Mouse (Mus musculus): Measurements from ENCODE around the gene Gm3646.

The Gm3646 gene

DNA sequence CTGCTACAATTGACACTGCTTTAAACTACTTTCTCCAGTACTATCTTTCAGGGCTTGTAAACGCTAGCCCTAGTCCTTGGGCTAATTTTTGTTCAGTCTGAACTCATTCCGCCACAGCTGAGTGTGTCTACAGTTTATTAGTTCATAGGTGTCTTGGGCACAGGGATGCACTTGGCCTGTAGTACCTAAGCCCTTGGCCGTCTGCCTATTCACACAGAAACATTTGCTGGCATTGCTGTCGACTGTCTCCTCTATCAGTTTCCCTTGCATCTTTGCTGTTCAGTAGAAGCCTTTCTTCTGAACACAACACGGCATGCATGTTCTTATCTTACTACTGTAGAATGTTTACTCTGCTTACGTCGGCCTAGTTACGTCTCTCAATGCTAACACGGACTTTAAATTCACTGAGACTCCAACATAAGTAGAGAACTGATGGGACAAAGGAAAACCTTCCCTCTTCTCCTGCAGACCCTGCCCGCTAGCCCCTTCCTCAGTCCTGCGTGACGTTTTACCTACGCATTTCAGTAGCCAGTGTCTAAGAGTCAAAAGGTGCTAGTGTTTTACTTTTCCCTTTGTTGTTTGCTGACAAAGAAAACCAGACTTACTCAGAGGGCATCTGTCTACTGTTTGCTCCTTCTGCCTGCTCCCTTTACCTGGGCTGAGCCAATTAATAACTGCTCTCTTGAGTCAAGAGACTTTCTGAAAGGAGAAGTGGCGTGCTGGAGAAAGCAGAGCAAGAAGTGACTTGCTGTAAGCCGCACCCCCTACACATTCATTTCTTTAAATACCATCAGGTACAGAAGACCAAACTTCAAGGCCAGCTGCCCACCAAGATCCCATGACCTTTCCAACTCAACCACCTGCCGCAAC is 25.8 kb downstream of the Gm3646 start:
- DNase-seq (ENCODE audit: low read depth, low spot score), result no peak

DNA sequence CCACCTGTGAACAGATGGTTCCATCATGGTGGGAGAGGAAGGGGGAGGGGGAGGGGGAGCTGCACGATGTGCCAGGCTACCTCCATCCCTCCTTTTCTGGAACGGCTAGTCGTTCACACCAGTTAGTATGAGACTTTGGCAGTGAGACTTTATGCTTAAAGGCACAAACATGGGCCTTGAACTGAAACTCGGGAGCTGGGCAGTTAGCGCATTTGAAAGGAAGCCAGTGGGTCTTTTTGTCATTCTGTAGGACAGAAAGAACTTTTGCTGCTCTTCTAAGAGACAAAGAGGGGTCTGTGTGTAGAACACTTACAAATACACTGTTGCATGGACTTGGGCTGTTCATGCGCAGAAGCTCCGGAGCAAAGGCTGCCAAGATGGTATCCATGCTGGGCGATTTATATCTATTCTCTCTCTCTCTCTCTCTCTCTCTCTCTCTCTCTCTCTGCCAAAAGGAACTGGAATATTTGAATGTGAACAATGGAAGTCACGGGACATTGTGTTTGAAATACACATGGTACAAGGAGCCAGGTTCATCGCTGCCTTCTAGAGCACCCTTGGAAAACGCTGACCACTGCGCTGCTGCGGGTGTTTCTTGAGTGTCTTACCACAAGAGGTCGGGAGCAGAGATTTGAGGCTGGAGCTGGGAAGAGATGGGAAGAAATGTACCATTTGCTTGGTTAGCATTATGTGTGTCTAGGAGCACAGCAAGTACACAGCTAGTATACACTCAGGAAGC is 31.0 kb downstream of the Gm3646 start:
- no peak for DNase-seq (ENCODE audit: low read depth, low spot score)

DNA sequence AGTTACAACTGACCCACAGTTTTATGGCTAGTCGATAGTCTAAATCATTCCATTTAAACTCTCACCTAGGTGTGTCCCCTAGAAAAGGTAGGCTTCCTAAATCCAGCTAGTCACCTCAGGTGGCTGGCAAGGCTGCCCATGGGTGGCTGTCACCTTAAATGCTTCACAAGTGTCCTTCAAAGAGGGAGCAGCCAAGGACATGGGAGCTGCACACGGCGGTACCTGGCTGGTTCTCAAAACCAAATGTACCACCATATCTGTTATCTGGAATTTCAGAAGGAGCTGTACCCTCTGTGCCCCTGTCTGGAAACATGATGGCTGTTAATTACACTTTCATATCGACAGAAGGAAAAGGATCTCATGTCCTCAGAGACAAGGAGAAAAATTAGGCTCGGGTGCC is 31.6 kb downstream of the Gm3646 start:
- no peak for DNase-seq (ENCODE audit: low read depth, low spot score)

DNA sequence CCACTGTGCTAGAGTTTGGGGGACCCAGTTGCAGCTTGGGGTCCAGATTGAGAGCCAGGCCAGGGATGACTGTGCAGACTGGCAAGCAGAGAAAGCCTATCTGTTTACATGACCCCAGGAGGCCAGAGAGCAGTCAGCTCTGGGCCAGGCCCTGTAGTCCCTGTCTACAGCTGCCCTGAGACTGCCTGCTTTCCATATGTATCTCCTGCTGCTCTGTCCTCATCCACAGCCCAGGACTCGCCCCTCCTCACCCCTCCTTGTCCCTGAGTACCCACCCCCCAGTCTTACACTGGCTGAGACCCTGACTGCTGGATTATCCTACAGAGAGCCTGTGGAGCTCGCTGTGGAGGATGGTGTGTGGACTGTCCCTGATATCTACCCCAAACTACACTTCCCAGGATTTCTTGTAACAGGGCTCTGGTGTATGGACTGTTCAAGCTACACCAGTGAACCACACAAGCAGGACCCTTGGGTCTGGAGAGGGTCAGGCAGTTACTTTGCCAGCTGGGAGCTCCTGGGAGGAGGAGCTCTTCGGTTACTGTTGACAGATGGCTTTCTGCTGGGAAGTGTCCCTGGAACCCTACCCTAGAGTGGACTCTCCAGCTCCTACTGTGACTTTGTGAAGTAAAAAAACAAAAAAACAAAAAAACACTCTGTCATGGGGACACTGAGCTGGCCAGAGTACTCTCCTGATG is 32.6 kb downstream of the Gm3646 start:
- DNase-seq (ENCODE audit: low read depth, low spot score), result no peak

DNA sequence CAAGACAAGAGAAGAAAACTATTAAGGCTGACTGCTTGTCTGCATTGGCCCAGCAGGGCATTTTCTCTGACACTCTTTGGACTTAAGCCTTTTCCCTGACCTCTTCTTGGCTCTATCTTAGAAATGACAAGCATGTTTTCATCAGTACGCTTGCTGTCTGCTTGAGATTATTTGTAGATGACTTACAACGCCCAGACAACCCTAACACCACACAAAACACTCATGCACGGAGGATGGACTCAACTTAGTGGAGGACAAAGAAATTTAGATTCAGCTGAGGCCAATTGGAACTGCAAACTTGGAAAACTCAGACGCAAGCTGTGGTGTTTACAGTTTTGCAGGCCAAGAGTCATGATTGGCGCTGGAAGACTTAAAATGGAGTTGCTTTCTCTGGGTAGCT is 34.7 kb downstream of the Gm3646 start:
- no peak for DNase-seq (ENCODE audit: low read depth, low spot score)

DNA sequence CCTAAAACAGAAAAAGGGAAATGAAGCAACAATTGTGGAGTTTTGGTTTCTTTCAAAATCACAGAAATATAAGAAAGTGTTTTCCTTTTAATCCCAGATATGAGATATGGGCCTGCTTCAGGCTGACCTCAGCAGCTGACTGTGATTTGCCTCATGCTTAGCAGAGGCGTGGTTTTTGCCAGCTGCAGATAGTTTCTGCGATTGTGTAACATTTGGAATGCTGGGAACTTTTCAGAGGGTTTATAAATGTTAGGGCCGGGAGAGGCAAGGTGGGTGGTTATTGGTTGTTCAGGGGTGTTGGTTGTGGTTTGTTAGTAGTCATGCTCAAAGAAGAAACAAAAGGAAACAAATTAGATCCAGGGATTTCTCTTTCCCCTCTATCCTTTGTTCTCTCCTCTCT is 37.1 kb downstream of the Gm3646 start:
- DNase-seq (ENCODE audit: low read depth, low spot score), result no peak

DNA sequence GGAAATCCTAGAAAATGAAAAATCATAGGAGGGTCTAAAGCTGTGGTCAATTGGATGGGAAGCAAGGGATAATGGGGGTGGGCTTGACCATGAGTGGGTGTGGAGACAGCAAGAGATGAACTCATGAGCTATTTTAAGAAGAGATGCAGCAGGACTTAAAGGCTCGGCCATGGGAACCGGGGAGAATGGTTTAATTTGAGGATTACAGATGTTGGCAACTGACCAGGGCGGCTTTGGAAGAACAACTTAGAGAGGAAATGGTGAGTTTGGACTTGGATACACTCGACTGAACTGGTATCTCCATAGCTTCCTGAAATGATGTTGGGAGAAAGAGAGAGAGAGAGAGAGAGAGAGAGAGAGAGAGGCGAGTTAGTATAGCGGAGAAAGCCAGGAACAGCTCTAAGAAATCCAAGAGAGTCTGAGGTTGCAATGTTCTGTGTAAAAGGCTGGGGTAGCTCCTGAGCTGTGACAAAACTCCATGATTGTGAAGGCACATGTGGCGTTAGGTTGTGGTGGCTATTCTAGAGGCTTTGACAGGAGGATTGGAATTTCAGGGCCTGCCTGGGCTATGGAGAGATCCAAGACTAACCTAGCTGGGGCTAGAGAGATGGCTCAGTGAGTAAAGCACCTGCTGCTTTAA is 39.2 kb downstream of the Gm3646 start:
- DNase-seq (ENCODE audit: low read depth, low spot score), result no peak

DNA sequence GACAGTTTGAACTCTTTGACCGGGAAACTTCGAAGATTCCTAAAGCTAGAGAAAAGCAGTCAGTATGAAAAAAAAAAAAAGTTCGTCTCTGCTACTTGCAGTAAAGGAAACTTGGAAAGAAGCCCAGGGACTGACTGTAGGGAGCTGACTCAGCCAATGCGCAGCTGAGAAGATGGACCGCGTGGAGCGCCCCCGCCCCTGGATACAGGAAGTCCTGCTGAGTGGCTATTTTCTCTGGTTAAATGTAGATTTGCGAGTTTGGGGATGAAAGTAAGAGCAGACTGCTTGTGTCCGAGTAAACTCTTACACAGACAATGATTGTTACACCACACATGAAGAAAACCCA is 43.1 kb downstream of the Gm3646 start:
- no peak for DNase-seq (ENCODE audit: low read depth, low spot score)

DNA sequence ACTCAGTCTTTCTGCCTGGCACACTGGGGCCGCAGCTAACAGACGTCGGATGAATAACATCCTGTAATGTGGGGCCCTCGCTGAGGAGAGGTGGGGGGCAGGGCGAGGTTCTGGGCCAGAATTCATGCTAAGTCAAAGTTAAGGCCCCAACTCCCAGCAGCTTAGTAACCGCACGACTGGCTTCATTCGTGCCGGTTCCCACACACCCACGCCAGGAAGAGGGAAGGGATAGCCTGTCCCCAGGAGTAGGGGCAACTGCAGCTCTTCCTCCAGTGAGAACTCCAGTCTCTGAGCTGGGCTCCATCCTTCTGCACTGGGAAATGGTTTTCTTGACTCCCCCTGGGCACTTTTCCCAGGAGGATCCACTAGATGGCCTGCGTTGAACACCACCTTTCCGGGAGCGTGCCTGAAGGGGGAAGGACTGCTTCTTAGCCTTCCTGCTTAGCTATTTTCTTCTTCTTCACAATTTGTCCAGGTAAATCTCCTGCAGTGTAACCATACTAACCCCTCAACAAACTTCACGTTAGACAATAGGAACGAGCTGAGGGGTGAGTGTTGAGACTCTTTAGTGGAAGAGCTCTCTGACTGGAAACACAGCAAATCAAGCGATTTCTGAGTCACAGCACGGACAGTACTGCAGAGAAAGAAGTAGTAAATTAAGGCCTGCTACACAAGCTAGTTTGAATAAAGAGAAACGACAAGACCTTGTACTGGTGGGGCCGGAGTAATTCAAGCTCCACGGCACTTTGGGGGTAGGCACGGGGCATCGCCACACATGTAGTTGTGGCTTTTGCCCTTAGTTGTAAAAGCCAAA is 43.7 kb downstream of the Gm3646 start:
- peak; percentile 21 for DNase-seq (ENCODE audit: low read depth, low spot score)

DNA sequence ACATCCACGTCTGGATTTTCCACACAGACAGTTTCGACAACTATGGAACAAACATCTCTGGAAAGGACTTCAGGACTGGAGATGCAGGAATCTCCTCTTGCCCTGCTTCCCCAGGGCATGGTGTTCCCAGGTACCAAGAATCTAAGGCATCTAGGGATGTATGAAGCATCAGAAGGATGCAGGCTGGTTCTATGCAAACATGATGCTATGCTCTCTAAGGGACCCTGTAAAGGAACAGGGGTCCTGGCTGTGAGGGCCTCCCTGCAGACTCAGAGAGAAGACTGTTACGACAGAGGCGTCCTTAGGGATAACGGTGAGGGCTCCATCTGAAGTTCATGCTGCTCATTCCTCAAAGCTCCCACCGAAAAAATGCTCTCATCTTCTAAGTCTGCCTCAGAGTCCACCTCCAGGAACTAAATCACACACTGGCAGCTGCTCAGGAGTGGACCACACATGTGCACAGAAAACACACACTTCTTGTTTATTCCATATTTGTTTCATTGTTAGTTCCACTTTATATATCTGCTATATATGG is 44.9 kb downstream of the Gm3646 start:
- no peak for DNase-seq (ENCODE audit: low read depth, low spot score)

DNA sequence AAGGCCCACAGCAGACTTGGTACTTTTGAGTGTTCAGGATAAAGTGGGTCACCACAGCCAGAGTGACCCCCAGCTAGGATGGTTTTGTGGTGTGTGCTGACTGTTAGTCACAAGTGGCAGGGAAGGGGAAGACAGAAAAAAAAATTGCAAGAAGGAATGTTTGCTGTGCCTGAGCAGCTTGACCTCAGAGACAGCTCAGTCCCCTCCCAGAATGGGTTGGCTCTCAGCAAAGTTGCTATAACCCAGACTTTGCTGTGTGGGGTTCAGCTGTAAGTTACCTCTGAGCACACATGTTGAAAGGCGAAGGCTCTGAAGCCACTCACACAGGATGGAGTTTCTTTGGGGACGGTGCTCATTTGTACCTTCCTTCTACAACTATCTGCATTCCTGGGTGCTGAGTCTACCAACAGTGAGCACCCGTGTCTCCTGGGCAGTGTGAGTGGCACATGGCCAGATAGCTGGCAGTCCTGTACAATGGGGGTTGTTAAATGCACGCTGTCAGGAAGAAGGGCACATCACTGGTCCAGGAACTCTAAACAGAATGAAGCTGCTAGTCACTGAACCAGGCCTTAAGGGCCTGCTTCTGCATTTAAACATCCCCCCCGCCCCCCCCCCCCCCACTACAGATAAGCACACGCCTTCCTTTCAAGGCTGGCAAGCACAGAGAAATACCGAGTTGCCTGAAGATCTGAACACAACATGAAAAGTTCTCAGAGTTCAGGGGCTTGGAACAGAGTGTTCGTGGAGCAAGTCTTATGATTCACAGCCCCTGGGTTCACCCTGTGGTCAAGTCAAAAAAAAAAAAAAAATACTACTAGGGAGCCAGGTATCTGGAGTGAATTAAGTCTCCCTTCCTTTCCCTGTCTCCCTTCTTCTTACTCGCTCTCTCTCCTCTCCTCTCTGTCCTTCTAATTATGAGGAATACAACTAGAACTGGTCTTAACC is 45.6 kb downstream of the Gm3646 start:
- DNase-seq (ENCODE audit: low read depth, low spot score), result no peak

DNA sequence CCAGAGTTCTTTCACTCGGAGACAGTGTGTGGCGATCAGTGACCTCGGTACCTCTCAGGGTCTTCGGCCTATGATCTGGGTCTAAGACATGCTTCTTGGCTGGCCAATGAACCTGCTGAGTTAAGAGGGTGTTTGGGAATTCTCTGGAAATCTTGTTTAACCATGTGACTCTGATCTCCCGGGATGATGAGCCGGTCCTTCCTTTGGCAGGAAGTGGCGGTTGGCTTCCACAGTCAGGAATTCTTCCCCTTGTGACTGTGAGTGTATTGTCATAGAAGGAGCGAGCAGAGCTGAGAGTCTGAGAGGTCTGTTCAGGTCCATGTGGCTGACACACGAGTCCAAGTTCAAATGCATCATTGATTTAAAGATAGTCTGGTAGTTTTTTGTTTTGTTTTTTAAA is 46.9 kb downstream of the Gm3646 start:
- DNase-seq (ENCODE audit: low read depth, low spot score), result no peak

DNA sequence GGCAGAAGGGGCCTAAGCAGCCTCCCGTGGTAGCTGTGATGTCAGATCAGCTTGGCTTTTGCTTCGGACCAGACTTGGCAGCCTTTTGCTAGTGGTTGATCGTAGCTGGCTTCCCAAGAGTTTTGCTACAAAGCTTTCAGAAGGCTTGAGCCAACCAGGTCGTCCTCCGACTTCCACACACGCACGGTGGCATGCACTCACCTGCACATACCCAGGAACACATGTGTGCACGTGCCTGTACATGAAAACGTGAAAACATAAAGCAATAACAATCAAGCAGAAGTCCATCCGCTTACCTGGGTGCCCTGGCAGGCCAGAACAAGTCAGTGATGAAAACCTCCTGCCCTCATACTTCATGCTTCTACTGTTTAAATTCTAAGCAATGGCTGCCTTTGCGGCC is 48.2 kb downstream of the Gm3646 start:
- DNase-seq (ENCODE audit: low read depth, low spot score), result no peak

DNA sequence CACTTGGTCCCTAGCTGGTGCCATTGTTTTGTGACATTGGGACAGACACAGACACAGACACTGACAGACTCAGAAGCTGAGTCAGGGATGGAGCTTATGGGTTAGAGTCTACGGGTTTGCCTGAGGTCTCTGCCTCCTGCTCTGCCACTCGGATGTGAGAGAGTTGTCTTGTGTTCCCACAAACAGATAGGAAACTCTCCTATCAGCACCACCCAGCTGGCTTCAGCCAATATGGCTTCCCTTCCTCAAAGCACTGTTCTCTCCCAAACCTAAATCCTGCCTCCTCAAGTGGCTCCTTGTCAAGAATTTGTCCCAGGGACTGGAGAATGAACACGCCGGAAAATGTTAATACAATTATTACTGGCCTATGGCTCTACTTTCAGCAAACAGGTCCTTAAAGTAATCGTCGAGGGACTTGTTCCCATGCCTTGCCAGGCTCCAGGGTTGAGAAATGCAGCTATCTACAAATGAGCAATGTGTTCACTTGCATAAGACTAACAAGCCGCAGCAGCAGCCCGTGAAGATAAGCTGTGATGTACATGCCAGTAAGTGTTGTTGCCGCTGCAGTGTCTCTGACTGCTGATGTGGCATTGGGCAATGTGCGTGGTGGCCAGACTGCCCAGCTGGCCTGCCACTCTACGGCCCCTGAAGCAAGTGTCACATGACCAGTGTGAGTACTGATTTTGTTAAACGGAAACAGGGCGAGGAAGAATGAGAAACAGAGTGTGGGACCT is 50.7 kb downstream of the Gm3646 start:
- DNase-seq (ENCODE audit: low read depth, low spot score), result no peak
